Mouse (Mus musculus): Measurements from ENCODE around the gene Kcnk3. TPM values are rescaled to one million over a fixed set of nuclear protein-coding genes. Genes with fewer than 3 reads are reported as not detected.

The Kcnk3 gene
- polyA plus RNA-seq, 1 experiment from 2014 or later: 29.9 TPM

- H3K36me3 ChIP-seq (ENCODE audit: insufficient read depth): no peaks in the 10 kb centered on the region
- 24% methylated on average over 2 of the region's 2 CpGs for WGBS
- no peaks in the 10 kb centered on the region for H3K9me3 ChIP-seq (ENCODE audit: low read depth, low read length)
- no peak overlapping the region; the same call in 1 of the 2 replicates for H3K9ac ChIP-seq
- peak; percentile 16; the same call in 1 of the 2 replicates for ATAC-seq (ENCODE audit: insufficient read depth)
- peak overlapping the region; percentile 84; the same call in 1 of the 2 replicates for H3K27ac ChIP-seq (ENCODE audit: low read depth)
- TF ChIP-seq CTCF (IDR thresholded peaks at IDR 0.05; ENCODE audit: low read depth): no peak
- H3K4me3 ChIP-seq (ENCODE audit: low read depth, low read length): no peak overlapping the region
- DNase-seq: no peak
- peaks cover 6% of the 10 kb centered on the region; the same call in 1 of the 2 replicates for H3K4me1 ChIP-seq (ENCODE audit: insufficient read depth)
- peak overlapping the region; percentile 82 for H3K4me2 ChIP-seq
- H3K27me3 ChIP-seq (ENCODE audit: insufficient read depth, low read length): peaks cover 20% of the 10 kb centered on the region
Measured at GRCm38 (mm10) chr5:30587101-30587500, 869 bp upstream of the Kcnk3 start.

GRCm38 (mm10) chr5:30588301-30588968, 465 bp downstream of the Kcnk3 start:
- Histone ChIP-seq H3K4me1 (ENCODE audit: insufficient read depth) (peaks cover 9% of the 10 kb centered on the region; the same call in 1 of the 2 replicates), H3K27ac (ENCODE audit: low read depth) (peak overlapping the region; percentile 58), H3K9ac (peak overlapping the region; percentile 50), H3K9me3 (ENCODE audit: low read depth, low read length) (no peaks in the 10 kb centered on the region), H3K4me3 (ENCODE audit: low read depth, low read length) (peak overlapping the region; percentile 58), H3K27me3 (ENCODE audit: insufficient read depth, low read length) (peaks cover 20% of the 10 kb centered on the region), H3K36me3 (ENCODE audit: insufficient read depth) (no peaks in the 10 kb centered on the region), H3K4me2 (peak overlapping the region; percentile 82)
- DNase-seq: peak; percentile 67
- ATAC-seq (ENCODE audit: insufficient read depth): peak; percentile 32
- under 1% methylated on average over 67 of the region's 70 CpGs for WGBS
- no peak for TF ChIP-seq CTCF (IDR thresholded peaks at IDR 0.05; ENCODE audit: low read depth)

GRCm38 (mm10) chr5:30589069-30589468, 1.1 kb downstream of the Kcnk3 start:
- Histone ChIP-seq H3K9me3 (ENCODE audit: low read depth, low read length) (no peaks in the 10 kb centered on the region), H3K27ac (ENCODE audit: low read depth) (no peak overlapping the region), H3K36me3 (ENCODE audit: insufficient read depth) (no peaks in the 10 kb centered on the region), H3K4me1 (ENCODE audit: insufficient read depth) (0 out of 2 replicates have a peak, but pooled peaks cover 9% of the 10 kb centered on the region), H3K9ac (peak overlapping the region; percentile 50; the same call in 1 of the 2 replicates), H3K4me2 (peak overlapping the region; percentile 82), H3K4me3 (ENCODE audit: low read depth, low read length) (peak overlapping the region; percentile 58), H3K27me3 (ENCODE audit: insufficient read depth, low read length) (peaks cover 20% of the 10 kb centered on the region)
- ATAC-seq (ENCODE audit: insufficient read depth) (no peak), DNase-seq (no peak)
- 39% methylated on average over 4 of the region's 4 CpGs for WGBS
- no peak for TF ChIP-seq CTCF (IDR thresholded peaks at IDR 0.05; ENCODE audit: low read depth)

DNA sequence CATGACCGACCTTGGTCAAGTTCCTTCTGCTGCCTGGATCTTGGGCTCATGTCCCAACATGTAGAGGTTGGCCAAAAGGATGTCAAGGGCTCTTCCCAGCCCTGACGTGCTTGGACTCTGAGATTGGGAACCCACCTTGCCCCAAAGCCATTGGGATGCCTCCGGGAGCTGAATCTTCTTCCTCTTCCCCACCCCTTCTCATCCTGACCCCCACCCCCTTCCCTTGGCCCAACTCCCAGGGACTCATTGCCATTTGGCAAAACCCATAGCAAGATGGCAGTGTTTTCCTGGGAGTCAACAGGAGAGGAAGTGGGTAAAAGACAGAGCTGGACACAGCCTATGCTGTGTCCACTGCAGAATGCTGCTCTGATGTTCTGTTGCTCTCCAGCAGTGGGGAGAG, 1.6 kb downstream of the Kcnk3 start:
- Histone ChIP-seq H3K9me3 (ENCODE audit: low read depth, low read length) (no peaks in the 10 kb centered on the region), H3K27me3 (ENCODE audit: insufficient read depth, low read length) (peaks cover 20% of the 10 kb centered on the region), H3K27ac (ENCODE audit: low read depth) (no peak overlapping the region), H3K4me2 (peak overlapping the region; percentile 82), H3K36me3 (ENCODE audit: insufficient read depth) (no peaks in the 10 kb centered on the region), H3K9ac (no peak overlapping the region), H3K4me3 (ENCODE audit: low read depth, low read length) (peak overlapping the region; percentile 58), H3K4me1 (ENCODE audit: insufficient read depth) (0 out of 2 replicates have a peak, but pooled peaks cover 9% of the 10 kb centered on the region)
- ATAC-seq (ENCODE audit: insufficient read depth) (no peak), DNase-seq (no peak)
- TF ChIP-seq CTCF (IDR thresholded peaks at IDR 0.05; ENCODE audit: low read depth): no peak
- WGBS: 69% methylated on average over 3 of the region's 3 CpGs

- H3K4me2 ChIP-seq: peak overlapping the region; percentile 82
- no peak for TF ChIP-seq CTCF (IDR thresholded peaks at IDR 0.05; ENCODE audit: low read depth)
- H3K27me3 ChIP-seq (ENCODE audit: insufficient read depth, low read length): peaks cover 20% of the 10 kb centered on the region
- H3K36me3 ChIP-seq (ENCODE audit: insufficient read depth): no peaks in the 10 kb centered on the region
- H3K9me3 ChIP-seq (ENCODE audit: low read depth, low read length): no peaks in the 10 kb centered on the region
- DNase-seq (no peak), ATAC-seq (ENCODE audit: insufficient read depth) (no peak)
- no peak overlapping the region for H3K9ac ChIP-seq
- 49% methylated on average over 5 of the region's 5 CpGs for WGBS
- H3K27ac ChIP-seq (ENCODE audit: low read depth): no peak overlapping the region
- peak overlapping the region; percentile 58; the same call in 1 of the 2 replicates for H3K4me3 ChIP-seq (ENCODE audit: low read depth, low read length)
- H3K4me1 ChIP-seq (ENCODE audit: insufficient read depth): 0 out of 2 replicates have a peak, but pooled peaks cover 9% of the 10 kb centered on the region
Measured at GRCm38 (mm10) chr5:30590231-30590630, 2.3 kb downstream of the Kcnk3 start.

DNA sequence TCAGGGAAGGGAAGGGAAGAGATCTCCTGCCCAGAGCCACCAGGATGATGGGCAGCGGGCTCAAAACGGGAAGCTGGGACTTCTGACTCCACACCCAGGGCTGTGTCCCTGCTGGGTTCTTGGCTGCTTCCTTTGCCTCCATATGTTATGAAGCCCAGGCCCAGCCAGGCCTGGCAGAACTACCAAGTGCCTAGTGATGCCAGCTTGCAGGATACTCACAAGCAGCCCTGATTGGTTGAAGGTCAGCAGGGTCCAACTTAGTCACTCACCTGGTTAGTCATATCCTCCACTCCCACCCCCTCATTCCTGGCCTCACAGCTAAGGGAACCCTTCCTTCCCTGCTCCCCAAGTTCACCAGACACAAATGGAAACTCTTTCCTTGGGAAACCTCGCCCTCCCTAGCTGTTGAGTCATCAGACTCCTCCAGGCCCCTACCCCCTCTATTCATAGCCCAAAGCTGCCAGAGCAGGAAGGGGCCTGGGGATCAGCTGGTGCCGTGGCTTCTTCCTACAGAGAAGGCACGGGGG, 3.3 kb downstream of the Kcnk3 start:
- H3K27ac ChIP-seq (ENCODE audit: low read depth): no peak overlapping the region
- 54% methylated on average over 5 of the region's 5 CpGs for WGBS
- no peaks in the 10 kb centered on the region for H3K36me3 ChIP-seq (ENCODE audit: insufficient read depth)
- no peak for DNase-seq
- no peak for TF ChIP-seq CTCF (IDR thresholded peaks at IDR 0.05; ENCODE audit: low read depth)
- H3K9me3 ChIP-seq (ENCODE audit: low read depth, low read length): no peaks in the 10 kb centered on the region
- no peak for ATAC-seq (ENCODE audit: insufficient read depth)
- peak overlapping the region; percentile 82; the same call in 1 of the 2 replicates for H3K4me2 ChIP-seq
- H3K9ac ChIP-seq: no peak overlapping the region
- H3K4me1 ChIP-seq (ENCODE audit: insufficient read depth): 0 out of 2 replicates have a peak, but pooled peaks cover 9% of the 10 kb centered on the region
- no peak overlapping the region for H3K4me3 ChIP-seq (ENCODE audit: low read depth, low read length)
- H3K27me3 ChIP-seq (ENCODE audit: insufficient read depth, low read length): peaks cover 20% of the 10 kb centered on the region

DNA sequence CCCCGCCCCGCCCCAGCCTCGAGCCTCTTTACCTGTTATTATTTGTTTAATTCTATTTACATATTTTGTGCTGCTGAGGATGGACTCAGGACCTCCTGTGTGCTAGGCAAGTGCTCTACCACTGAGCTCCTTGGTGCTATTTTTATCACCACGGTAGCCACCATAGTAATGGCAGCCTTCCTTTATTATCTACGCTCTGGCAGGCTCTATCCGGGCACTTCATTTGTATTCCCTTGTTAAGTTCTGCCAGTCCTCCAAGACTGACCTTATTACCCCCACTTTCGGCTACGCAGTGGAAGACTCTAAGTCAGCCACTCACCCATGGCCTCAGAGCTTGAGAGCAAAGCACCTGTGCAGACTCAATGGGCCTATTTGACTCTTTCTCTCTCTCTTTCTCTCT, 3.8 kb downstream of the Kcnk3 start:
- Histone ChIP-seq H3K27me3 (ENCODE audit: insufficient read depth, low read length) (peaks cover 20% of the 10 kb centered on the region), H3K4me2 (no peak overlapping the region), H3K9me3 (ENCODE audit: low read depth, low read length) (no peaks in the 10 kb centered on the region), H3K4me3 (ENCODE audit: low read depth, low read length) (no peak overlapping the region), H3K27ac (ENCODE audit: low read depth) (no peak overlapping the region), H3K4me1 (ENCODE audit: insufficient read depth) (0 out of 2 replicates have a peak, but pooled peaks cover 9% of the 10 kb centered on the region), H3K36me3 (ENCODE audit: insufficient read depth) (no peaks in the 10 kb centered on the region), H3K9ac (no peak overlapping the region)
- TF ChIP-seq CTCF (IDR thresholded peaks at IDR 0.05; ENCODE audit: low read depth): no peak
- DNase-seq (no peak), ATAC-seq (ENCODE audit: insufficient read depth) (no peak)
- 66% methylated on average over 8 of the region's 8 CpGs for WGBS
